Mouse (Mus musculus) C2C12 (cell line): Measurements from ENCODE around the gene Retreg1. TPM values are rescaled to one million over a fixed set of nuclear protein-coding genes. Genes with fewer than 3 reads are reported as not detected.

Source experiments
- H3K27me3 ChIP-seq: one replicate; pipeline ENCODE4 v1.6.1; 2011; ENCODE audit not compliant: control insufficient read depth, insufficient read depth, insufficient read length
- H3K36me3 ChIP-seq: one replicate; pipeline ENCODE4 v1.6.1; 2011; ENCODE audit not compliant: control insufficient read depth, insufficient read depth
- H3K4me3 ChIP-seq: one replicate; pipeline ENCODE4 v1.5.1; 2011; ENCODE audit warnings: mild to moderate bottlenecking, control low read depth; ENCODE audit not compliant: poor library complexity, insufficient read depth, severe bottlenecking
- H3K79me2 ChIP-seq: one replicate; pipeline ENCODE4 v1.6.1; 2011; ENCODE audit not compliant: control insufficient read depth, insufficient read depth
- H3K79me3 ChIP-seq: one replicate; pipeline ENCODE4 v1.6.1; 2011; ENCODE audit warnings: low read depth, control low read depth
- H3ac ChIP-seq: one replicate; pipeline ENCODE3; 2011; ENCODE audit warnings: low read depth; ENCODE audit not compliant: control insufficient read depth, insufficient read length
- CEBPB ChIP-seq: IDR thresholded peaks from one replicate; pipeline ENCODE4 v1.6.1; 2011; ENCODE audit warnings: low read depth, mild to moderate bottlenecking, control low read depth, moderate library complexity
- CTCF ChIP-seq: IDR thresholded peaks from one replicate; pipeline ENCODE4 v1.5.1; 2011; ENCODE audit not compliant: control insufficient read depth, insufficient read depth, insufficient read length
- FOSL1 ChIP-seq: IDR thresholded peaks from one replicate; pipeline ENCODE4 v1.8.0; 2011; ENCODE audit warnings: mild to moderate bottlenecking, low read length; ENCODE audit not compliant: poor library complexity, insufficient read depth, severe bottlenecking
- MAX ChIP-seq: IDR thresholded peaks from one replicate; pipeline ENCODE4 v1.6.1; 2011; ENCODE audit warnings: mild to moderate bottlenecking, control low read depth
- MYOD1 ChIP-seq: IDR thresholded peaks from one replicate; pipeline ENCODE4 v1.6.1; 2011; ENCODE audit warnings: low read depth; ENCODE audit not compliant: control insufficient read depth, insufficient read length
- MYOG ChIP-seq: IDR thresholded peaks from one replicate; pipeline ENCODE4 v1.6.1; 2011; ENCODE audit not compliant: control insufficient read depth, insufficient read length; ENCODE audit errors: extremely low read depth
- USF1 ChIP-seq: IDR thresholded peaks from one replicate; pipeline ENCODE4 v1.6.1; 2011; ENCODE audit warnings: low read depth, mild to moderate bottlenecking, control low read depth, moderate library complexity
- microRNA-seq: library from miRNA; unstranded; fragments of <30 nt; microRNA quantifications from one replicate; pipeline ENCODE4, GENCODE M21; 2019; ENCODE audit warnings: borderline microRNAs expressed
- polyA plus RNA-seq: library from polyadenylated mRNA; unstranded; fragments of >200 nt; fragmentation: generic; extraction: Trizol; gene quantifications from one replicate; pipeline ENCODE4 v1.2.1, GENCODE M21; 2012; ENCODE audit warnings: missing spikeins

Retreg1 gene
- polyA plus RNA-seq, 1 experiment, result 32.8 TPM

DNA sequence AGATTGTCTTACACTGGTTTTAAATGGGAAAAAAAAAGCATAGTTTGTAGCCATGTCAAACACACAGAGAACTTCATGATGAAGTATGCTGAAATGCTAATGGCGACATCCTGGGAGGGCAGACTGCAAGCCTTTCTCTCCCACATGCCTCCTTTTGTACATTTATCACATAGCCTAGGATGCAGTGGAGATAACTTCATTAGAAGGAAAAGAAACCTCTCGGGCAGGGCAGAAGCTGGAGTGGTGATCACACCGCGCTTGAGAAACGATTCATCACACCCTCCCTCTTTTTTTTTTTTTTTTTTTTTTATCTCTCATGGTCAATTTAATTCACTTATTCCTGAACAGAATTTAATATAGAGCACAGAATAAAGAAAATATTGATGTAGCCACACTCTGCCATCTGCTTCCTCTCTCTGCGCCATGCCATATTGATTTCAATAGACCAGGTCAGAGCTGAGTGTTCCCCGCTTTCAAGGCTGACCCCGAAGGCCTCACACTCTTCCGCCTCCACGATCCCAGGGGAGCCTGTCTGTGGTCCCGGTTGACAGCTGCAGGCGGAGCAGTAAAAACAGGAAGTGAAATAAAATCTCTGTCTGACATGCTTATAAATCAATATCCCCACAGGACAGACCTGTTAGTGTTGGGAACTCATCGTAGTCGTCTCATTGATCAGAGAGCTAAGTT, 173.1 kb downstream of the Retreg1 start:
- no peak for TF ChIP-seq CEBPB
- peak; percentile 97 for TF ChIP-seq MYOD1
- no peak for TF ChIP-seq USF1
- no peak for TF ChIP-seq MYOG
- H3K36me3 ChIP-seq, result no peaks in the 10 kb centered on the region
- peak overlapping the region; percentile 35 for H3ac ChIP-seq
- no peaks in the 10 kb centered on the region for H3K79me2 ChIP-seq
- H3K4me3 ChIP-seq, result no peak overlapping the region
- H3K79me3 ChIP-seq, result no peaks in the 10 kb centered on the region
- no peaks in the 10 kb centered on the region for H3K27me3 ChIP-seq

DNA sequence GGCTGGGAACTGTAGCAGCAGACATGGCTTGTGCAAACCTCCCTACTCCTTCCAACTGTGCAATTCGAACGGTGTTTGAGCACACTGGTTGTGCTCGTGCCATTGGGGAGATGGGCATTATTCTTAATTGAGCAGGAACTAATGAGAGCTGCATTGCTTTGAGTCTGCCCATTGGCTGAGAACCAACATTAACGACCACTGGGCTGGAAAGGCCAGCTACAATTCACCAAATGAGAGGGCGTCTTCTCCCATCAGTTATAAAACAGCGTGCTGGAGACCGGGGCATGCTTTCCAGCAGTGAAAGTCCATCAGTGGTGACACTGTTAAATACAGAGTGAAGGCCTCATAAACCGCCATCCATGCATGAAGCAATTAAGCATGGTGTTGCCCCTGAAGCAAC, 178.7 kb downstream of the Retreg1 start:
- no peak for TF ChIP-seq CTCF
- no peak for TF ChIP-seq MYOD1
- no peak for TF ChIP-seq USF1
- TF ChIP-seq MYOG, result no peak
- no peak for TF ChIP-seq MAX
- no peak for TF ChIP-seq CEBPB
- TF ChIP-seq FOSL1, result no peak
- no peaks in the 10 kb centered on the region for H3K79me3 ChIP-seq
- no peaks in the 10 kb centered on the region for H3K27me3 ChIP-seq
- no peaks in the 10 kb centered on the region for H3K79me2 ChIP-seq
- no peaks in the 10 kb centered on the region for H3K36me3 ChIP-seq
- no peak overlapping the region for H3K4me3 ChIP-seq
- H3ac ChIP-seq, result no peak overlapping the region

DNA sequence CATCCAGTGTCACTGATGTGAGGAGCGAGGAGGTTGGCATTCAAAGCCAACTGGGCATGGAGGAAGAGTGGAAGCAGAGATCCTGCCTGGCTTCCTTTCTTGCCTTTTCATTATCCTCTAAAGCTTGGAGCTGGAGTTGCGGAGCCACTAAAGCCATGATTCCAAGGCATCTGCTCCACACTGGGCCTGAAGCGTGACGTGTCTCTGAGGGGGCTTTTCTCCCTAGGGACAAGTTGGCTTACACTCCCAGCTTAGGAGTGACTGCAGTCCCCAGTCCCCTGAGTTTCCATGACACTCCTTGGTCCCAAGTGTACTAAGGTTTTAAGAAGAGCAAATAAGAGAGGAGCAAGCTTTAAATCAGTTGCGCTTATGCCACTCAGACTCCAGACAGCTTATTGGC, 179.7 kb downstream of the Retreg1 start:
- TF ChIP-seq CTCF (no peak), MYOD1 (no peak), MAX (no peak), FOSL1 (no peak), CEBPB (no peak), USF1 (no peak), MYOG (no peak)
- Histone ChIP-seq H3K79me3 (no peaks in the 10 kb centered on the region), H3K4me3 (no peak overlapping the region), H3K36me3 (no peaks in the 10 kb centered on the region), H3K27me3 (no peaks in the 10 kb centered on the region), H3ac (no peak overlapping the region), H3K79me2 (no peaks in the 10 kb centered on the region)

Small RNAs within 50 kb of the gene (microRNA-seq; reads per million reads assigned to microRNA genes)
- 0.84 reads per million, percentile 18 among the genes with 10 or more reads in this experiment for gene Mir7212

Other genes with a start within 250 kb of the Retreg1 start
- gene Myo10, start 220.7 kb upstream of the Retreg1 start, polyA plus RNA-seq, result 89.8 TPM
- gene Zfp622, start 141.2 kb downstream of the Retreg1 start, polyA plus RNA-seq, result 89.1 TPM